Mouse (Mus musculus) G1E (cell line): ENCODE results near the gene Actbl2. TPM values are rescaled to one million over a fixed set of nuclear protein-coding genes. Genes with fewer than 3 reads are reported as not detected.

Experiments used
- ATAC-seq: 2 replicates; pipeline ENCODE4 v1.8.0; 2016; ENCODE audit warnings: mild to moderate bottlenecking; ENCODE audit not compliant: insufficient number of reproducible peaks, poor library complexity, low FRiP score, severe bottlenecking; ENCODE audit errors: extremely low read depth
- DNase-seq: peaks from one replicate; pipeline ENCODE4 v3.0.0; 2012; ENCODE audit warnings: low spot score
- H3K27me3 ChIP-seq: 2 replicates; pipeline ENCODE4 v1.6.1; 2012; ENCODE audit warnings: mild to moderate bottlenecking, low read length, inconsistent platforms; ENCODE audit not compliant: insufficient read depth
- H3K36me3 ChIP-seq: replicated peaks from 2 replicates; pipeline ENCODE3; 2012; ENCODE audit warnings: mild to moderate bottlenecking, inconsistent platforms
- H3K4me1 ChIP-seq: 2 replicates; pipeline ENCODE4 v1.6.1; 2012; ENCODE audit warnings: low read depth, low read length, inconsistent platforms, mixed read lengths; ENCODE audit not compliant: insufficient read depth
- H3K4me3 ChIP-seq: 2 replicates; pipeline ENCODE4 v1.5.1; 2012; ENCODE audit warnings: low read depth, mild to moderate bottlenecking, inconsistent platforms, low read length, moderate library complexity, mixed read lengths
- H3K9me3 ChIP-seq: replicated peaks from 2 replicates; pipeline ENCODE4 v1.6.1; 2012; ENCODE audit warnings: inconsistent platforms
- CTCF ChIP-seq: IDR thresholded peaks from 2 replicates; pipeline ENCODE4 v1.5.1; 2012; ENCODE audit warnings: low read depth, low read length, inconsistent platforms, mixed read lengths
- GATA1 ChIP-seq: IDR thresholded peaks from 2 replicates; pipeline ENCODE4 v1.6.1; 2012; ENCODE audit warnings: borderline replicate concordance, low read length, inconsistent platforms, mixed read lengths
- GATA2 ChIP-seq: IDR thresholded peaks from 2 replicates; pipeline ENCODE4 v1.6.1; 2012; ENCODE audit warnings: low read depth, low read length, inconsistent platforms, borderline replicate concordance
- POLR2AphosphoS5 ChIP-seq: IDR thresholded peaks from 2 replicates; pipeline ENCODE4 v1.6.1; 2012; ENCODE audit warnings: low read depth, low read length, inconsistent platforms; ENCODE audit not compliant: insufficient replicate concordance
- TAL1 ChIP-seq: conservative IDR thresholded peaks from 2 replicates; pipeline ENCODE4 v1.6.1; 2012; ENCODE audit warnings: low read depth, low read length, inconsistent platforms, mixed read lengths
- polyA plus RNA-seq: library from polyadenylated mRNA; stranded (reverse); fragments of >175 nt; gene quantifications from 2 replicates; pipeline ENCODE4 v1.2.3, GENCODE M21; 2012
- total RNA-seq, 2 experiments: library from RNA; stranded (forward) in 1 of 2; stranded (reverse) in 1 of 2; fragments of 200-1000 nt in 1 of 2; fragments of >200 nt in 1 of 2; fragmentation: Nextera tagmentation in 1 of 2; gene quantifications; 2 replicates each; pipeline ENCODE4 v1.2.3; 2014 to 2017

The Actbl2 gene
- total and polyA plus RNA-seq, 3 experiments: 0.05 TPM; not detected in 2

DNA sequence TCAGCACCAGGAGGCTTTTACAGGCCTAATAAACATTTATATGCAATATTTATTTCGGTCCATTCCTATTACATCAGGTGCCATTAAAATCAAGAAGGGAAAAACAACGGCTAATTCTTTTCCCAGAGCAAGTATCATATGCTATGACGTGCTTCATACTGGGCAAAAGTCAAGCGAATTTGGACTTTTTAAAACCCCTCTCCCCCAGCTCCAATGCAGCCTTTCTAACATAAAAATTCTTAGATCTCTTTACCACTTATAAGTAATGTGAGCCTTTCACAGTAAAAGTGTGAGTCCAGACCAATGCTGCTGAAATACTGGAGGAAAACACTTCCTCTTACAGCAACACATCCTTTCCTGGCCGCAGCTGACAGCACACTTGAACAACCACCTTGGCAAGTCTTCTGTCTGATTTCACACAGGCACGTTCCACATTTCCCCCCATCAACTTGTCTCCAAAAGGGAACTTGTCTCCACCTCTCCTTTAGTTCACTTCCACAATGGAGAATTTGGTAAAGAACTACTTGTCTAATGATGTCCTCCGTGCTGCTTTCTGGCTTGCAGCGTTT is 44.4 kb downstream of the Actbl2 start:
- no peaks in the 10 kb centered on the region for H3K4me1 ChIP-seq
- no peaks in the 10 kb centered on the region for H3K9me3 ChIP-seq
- TF ChIP-seq CTCF (no peak), TAL1 (no peak), GATA1 (no peak), GATA2 (no peak), POLR2AphosphoS5 (no peak)
- DNase-seq: no peak
- no peak overlapping the region for H3K4me3 ChIP-seq
- no peaks in the 10 kb centered on the region for H3K36me3 ChIP-seq
- peaks cover 6% of the 10 kb centered on the region; the same call in 1 of the 2 replicates for H3K27me3 ChIP-seq
- ATAC-seq: no peak

DNA sequence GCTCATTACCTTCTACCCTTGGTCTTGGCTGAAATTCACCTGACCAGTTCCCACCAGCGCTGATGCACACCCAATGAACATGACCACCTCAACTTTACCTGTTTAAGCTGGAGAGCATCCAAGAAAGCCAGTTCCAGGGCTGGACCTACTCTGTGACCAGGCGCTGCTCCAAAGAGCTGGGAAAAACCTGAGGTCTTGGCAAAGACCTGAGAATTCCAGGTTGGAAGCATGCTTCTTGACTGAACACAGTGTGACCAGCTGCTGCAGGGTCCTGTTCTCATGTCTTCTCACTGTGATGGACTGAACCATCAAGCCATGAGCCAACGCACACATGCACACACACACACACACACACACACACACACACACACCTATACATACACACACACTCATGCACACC is 46.0 kb downstream of the Actbl2 start:
- H3K4me3 ChIP-seq: no peak overlapping the region
- no peaks in the 10 kb centered on the region for H3K4me1 ChIP-seq
- ATAC-seq (no peak), DNase-seq (no peak)
- no peaks in the 10 kb centered on the region for H3K36me3 ChIP-seq
- TF ChIP-seq POLR2AphosphoS5 (no peak), TAL1 (no peak), CTCF (no peak)
- peaks cover 5% of the 10 kb centered on the region; the same call in 1 of the 2 replicates for H3K27me3 ChIP-seq
- H3K9me3 ChIP-seq: no peaks in the 10 kb centered on the region

DNA sequence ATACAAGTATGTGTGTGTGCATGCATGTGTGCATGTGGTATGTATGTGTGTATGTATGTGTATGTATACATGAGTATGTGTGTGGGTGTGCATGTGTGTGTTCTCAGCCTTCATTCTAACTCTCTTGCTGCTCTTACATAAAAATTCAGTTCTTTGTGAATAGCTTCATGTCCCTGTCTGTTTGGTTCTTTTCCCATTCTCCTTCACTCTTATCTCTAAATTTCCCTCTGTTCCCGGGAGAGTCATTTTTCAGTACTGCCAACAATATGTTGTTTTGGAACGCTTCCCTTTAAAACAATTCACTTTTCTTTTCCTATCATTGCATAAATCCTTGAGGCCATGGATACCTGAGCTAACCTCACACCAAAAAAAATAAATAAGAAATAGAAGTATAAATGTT is 46.6 kb downstream of the Actbl2 start:
- DNase-seq (no peak), ATAC-seq (no peak)
- no peak overlapping the region for H3K4me3 ChIP-seq
- peaks cover 4% of the 10 kb centered on the region; the same call in 1 of the 2 replicates for H3K27me3 ChIP-seq
- TF ChIP-seq GATA2: no peak
- no peak for TF ChIP-seq POLR2AphosphoS5
- TF ChIP-seq GATA1: no peak
- TF ChIP-seq CTCF: no peak
- TF ChIP-seq TAL1: no peak
- H3K9me3 ChIP-seq: no peaks in the 10 kb centered on the region
- no peaks in the 10 kb centered on the region for H3K4me1 ChIP-seq
- no peaks in the 10 kb centered on the region for H3K36me3 ChIP-seq

DNA sequence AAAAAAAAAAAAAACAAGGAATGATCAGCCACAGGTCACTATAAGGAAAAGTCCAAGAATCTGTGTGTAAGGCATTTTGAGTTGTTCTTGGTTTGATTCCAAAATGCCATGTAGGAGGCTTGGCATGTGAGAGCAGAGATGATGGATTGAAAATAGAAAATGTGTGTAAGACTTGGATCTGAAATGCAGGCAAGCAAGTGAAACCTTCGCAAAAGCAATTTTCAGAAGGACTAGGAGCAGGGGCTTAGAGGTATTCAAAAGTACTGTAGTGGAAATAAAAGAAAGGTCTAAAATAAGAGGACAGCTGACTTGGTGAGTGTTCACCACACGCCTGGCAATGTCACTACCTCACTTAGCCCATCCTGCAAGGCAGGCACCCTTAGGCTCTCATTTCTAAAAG is 49.4 kb downstream of the Actbl2 start:
- H3K4me3 ChIP-seq: no peak overlapping the region
- no peaks in the 10 kb centered on the region for H3K9me3 ChIP-seq
- no peak for TF ChIP-seq POLR2AphosphoS5
- TF ChIP-seq GATA1: no peak
- TF ChIP-seq CTCF: no peak
- TF ChIP-seq GATA2: no peak
- ATAC-seq (no peak), DNase-seq (no peak)
- no peaks in the 10 kb centered on the region for H3K4me1 ChIP-seq
- no peaks in the 10 kb centered on the region for H3K36me3 ChIP-seq
- H3K27me3 ChIP-seq: peaks cover 4% of the 10 kb centered on the region; the same call in 1 of the 2 replicates

DNA sequence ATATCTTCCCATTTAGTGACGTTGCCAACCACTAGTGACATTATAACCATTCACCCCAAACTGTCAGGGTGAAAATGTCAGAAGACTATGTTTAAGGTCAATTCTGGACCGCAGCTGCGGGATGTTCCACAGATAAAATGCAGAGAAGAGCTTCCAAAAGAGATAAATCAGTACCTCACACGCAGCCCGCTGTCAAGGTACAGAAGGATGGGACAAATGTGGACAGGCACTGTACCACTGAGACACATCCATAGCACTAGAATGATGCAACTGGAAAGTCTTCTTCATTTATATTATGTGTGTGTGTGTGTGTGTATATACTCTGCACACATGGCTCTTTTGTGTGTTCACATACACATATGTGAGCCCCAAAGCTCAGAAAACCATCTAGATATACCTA is 49.9 kb downstream of the Actbl2 start:
- ATAC-seq (no peak), DNase-seq (no peak)
- H3K9me3 ChIP-seq: no peaks in the 10 kb centered on the region
- no peaks in the 10 kb centered on the region for H3K4me1 ChIP-seq
- no peak overlapping the region for H3K4me3 ChIP-seq
- peaks cover 4% of the 10 kb centered on the region; the same call in 1 of the 2 replicates for H3K27me3 ChIP-seq
- TF ChIP-seq GATA2 (no peak), CTCF (no peak), TAL1 (no peak), GATA1 (no peak), POLR2AphosphoS5 (no peak)
- no peaks in the 10 kb centered on the region for H3K36me3 ChIP-seq

Other genes with a start within 250 kb of the Actbl2 start
- 153 and 165 TPM in 2 replicates for gene Gpbp1, start 235.1 kb downstream of the Actbl2 start, total RNA-seq (2014; fragmentation: Nextera tagmentation)
- gene Gpbp1, start 235.1 kb downstream of the Actbl2 start, total RNA-seq (2017): 134 and 160 TPM in 2 replicates
- gene Gpbp1, start 235.1 kb downstream of the Actbl2 start, polyA plus RNA-seq: 6.9 and 11.4 TPM in 2 replicates